Mouse (Mus musculus) WW6 (cell line): ENCODE measurements around the gene D6Ertd527e.

Source experiments
- DNase-seq: peaks from one replicate; pipeline ENCODE4 v3.0.0-alpha.2; 2013; ENCODE audit warnings: low read depth, low spot score

The D6Ertd527e gene

DNA sequence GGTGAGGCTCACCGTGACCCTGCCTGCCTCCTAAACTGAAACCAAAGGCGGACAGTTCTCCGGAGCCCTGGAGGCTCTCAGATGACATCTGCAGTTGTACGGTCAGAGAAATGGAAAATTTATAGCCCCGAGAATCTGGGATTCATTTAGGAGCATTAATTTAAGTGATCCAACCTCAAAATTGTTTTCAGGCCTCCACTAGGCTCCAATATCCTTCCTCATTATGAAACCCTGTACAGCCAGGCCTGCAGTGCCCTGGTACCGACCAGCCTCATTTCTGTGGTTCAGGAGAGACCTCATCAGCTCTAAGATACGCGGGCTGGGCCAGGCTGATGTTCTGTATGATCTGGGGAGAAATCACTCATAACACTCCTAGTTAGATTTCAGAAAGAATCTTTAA is 46.9 kb downstream of the D6Ertd527e start:
- no peak for DNase-seq

DNA sequence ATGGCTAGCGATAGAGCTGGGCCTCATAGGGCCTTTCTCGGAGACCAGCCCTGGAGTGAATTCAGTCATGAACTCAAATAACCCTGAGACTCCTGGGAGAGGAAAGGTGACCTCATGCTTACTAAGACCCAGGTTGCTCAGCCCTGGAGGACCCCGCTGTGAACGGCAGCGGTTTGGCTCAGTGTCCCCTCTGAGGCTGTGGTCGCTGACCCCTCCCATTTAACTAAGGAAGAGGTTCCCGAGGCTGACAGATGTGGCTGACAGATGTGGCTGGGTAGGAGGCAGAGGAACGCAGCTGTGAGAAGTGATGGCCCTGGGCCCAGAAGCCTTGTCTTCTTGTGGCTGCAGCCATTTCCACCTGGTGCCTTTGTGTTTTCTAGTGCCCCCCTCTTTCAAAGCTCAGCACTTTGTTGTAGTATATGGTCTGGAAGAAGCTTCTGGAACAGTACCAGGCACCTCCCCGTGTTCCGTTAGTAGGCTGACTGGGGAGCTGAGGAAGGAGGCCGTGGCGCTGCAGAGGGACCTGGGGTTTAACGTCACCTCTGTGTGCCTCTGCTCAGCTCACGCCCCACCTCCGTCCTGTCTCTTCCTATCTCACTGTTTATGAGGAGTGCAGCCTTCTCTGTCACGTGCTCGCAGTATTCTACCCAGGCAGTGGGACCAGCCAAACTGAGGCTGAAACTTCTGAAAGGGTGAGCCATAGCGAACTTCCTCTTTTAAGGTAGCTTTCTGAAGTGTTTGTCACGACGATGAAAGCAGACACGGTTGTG is 48.1 kb downstream of the D6Ertd527e start:
- DNase-seq = no peak

DNA sequence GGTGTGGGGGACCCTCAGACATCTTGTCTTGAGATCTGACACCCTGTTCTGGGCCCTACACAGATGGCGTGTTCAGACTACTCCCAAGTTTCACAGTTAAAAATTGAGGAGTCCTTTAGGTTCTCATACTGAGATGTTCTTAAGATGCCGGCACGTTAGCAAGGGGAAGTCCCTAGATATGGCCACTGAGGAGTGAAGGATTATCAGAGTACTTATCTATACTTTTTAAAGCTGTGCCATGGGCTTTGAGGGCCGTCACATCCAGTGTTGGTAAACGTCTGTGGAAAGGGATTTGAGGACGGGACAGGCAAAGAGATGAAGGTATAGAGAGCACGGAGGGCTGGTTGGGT is 48.7 kb downstream of the D6Ertd527e start:
- no peak for DNase-seq

GRCm38 (mm10) chr6:87153836-87154235 is 49.3 kb downstream of the D6Ertd527e start:
- DNase-seq = no peak

GRCm38 (mm10) chr6:87158062-87158623 is 53.6 kb downstream of the D6Ertd527e start:
- no peak for DNase-seq

- DNase-seq = no peak
Measured at GRCm38 (mm10) chr6:87160196-87160595, 55.6 kb downstream of the D6Ertd527e start.

GRCm38 (mm10) chr6:87161391-87162263 is 57.1 kb downstream of the D6Ertd527e start:
- DNase-seq = no peak
